Mouse (Mus musculus) heart, embryonic 15.5 days (tissue): ENCODE results near the gene Arhgef3. TPM values are rescaled to one million over a fixed set of nuclear protein-coding genes. Genes with fewer than 3 reads are reported as not detected.

Experiments used
- ATAC-seq: fragments of 200-750 bp; cut with Nextera tagmentation; replicated peaks from 2 replicates; pipeline ENCODE4 v1.8.0; 2017; ENCODE audit warnings: low read depth, moderate TSS enrichment; ENCODE audit not compliant: insufficient number of reproducible peaks, insufficient read depth, low FRiP score
- H3K27ac ChIP-seq: fragments of 300-500 bp; sonication (generic); 2 replicates; pipeline ENCODE4 v1.5.1; 2015; ENCODE audit warnings: mild to moderate bottlenecking, inconsistent platforms
- H3K27me3 ChIP-seq: fragments of 300-500 bp; sonication (generic); 2 replicates; pipeline ENCODE4 v1.6.1; 2015; ENCODE audit warnings: inconsistent platforms
- H3K36me3 ChIP-seq: fragments of 300-500 bp; sonication (generic); 2 replicates; pipeline ENCODE4 v1.6.1; 2015; ENCODE audit warnings: mild to moderate bottlenecking, inconsistent platforms
- H3K4me1 ChIP-seq: fragments of 300-500 bp; sonication (generic); replicated peaks from 2 replicates; pipeline ENCODE4 v1.6.1; 2015; ENCODE audit warnings: inconsistent platforms
- H3K4me2 ChIP-seq: fragments of 300-500 bp; sonication (generic); 2 replicates; pipeline ENCODE4 v1.6.1; 2015; ENCODE audit warnings: inconsistent platforms, mild to moderate bottlenecking, moderate library complexity
- H3K4me3 ChIP-seq: fragments of 300-500 bp; sonication (generic); 2 replicates; pipeline ENCODE4 v1.5.1; 2015; ENCODE audit warnings: mild to moderate bottlenecking, inconsistent platforms
- H3K9ac ChIP-seq: fragments of 300-500 bp; sonication (generic); 2 replicates; pipeline ENCODE4 v1.6.1; 2015; ENCODE audit warnings: mild to moderate bottlenecking, inconsistent platforms
- H3K9me3 ChIP-seq: fragments of 300-500 bp; sonication (generic); replicated peaks from 2 replicates; pipeline ENCODE4 v1.6.1; 2016; ENCODE audit warnings: inconsistent platforms
- WGBS: fragments of 180-500 bp; shearing (Covaris S2); methylation state at CpG from one replicate; pipeline ENCODE4 v1.1.7; 2015; ENCODE audit warnings: mixed read lengths; 5-methylcytosine and 5-hydroxymethylcytosine counted together
- polyA plus RNA-seq: library from polyadenylated mRNA; unstranded; fragments of >200 nt; fragmentation: Nextera tagmentation; extraction: Ambion mirVana; gene quantifications from 2 replicates; pipeline ENCODE4 v1.2.1, GENCODE M21; 2015

Gene Arhgef3
- polyA plus RNA-seq, 1 experiment from 2014 or later = 14.7 TPM

GRCm38 (mm10) chr14:27178560-27178920 lies 63.8 kb downstream of the Arhgef3 start:
- H3K4me3 ChIP-seq = no peak overlapping the region
- no peak overlapping the region for H3K9ac ChIP-seq
- ATAC-seq = peak; percentile 23; the same call in 1 of the 2 replicates
- no peaks in the 10 kb centered on the region for H3K36me3 ChIP-seq
- WGBS = 45% methylated on average over 8 of the region's 8 CpGs
- no peaks in the 10 kb centered on the region for H3K27me3 ChIP-seq
- peak overlapping the region; percentile 19; the same call in 1 of the 2 replicates for H3K27ac ChIP-seq
- peaks cover 46% of the 10 kb centered on the region for H3K4me1 ChIP-seq
- no peaks in the 10 kb centered on the region for H3K9me3 ChIP-seq
- no peak overlapping the region for H3K4me2 ChIP-seq

- no peaks in the 10 kb centered on the region for H3K9me3 ChIP-seq
- H3K9ac ChIP-seq = no peak overlapping the region
- H3K36me3 ChIP-seq = no peaks in the 10 kb centered on the region
- no peak overlapping the region for H3K4me3 ChIP-seq
- no peak for ATAC-seq
- no peak overlapping the region for H3K27ac ChIP-seq
- no peaks in the 10 kb centered on the region for H3K27me3 ChIP-seq
- H3K4me1 ChIP-seq = peaks cover 43% of the 10 kb centered on the region
- H3K4me2 ChIP-seq = no peak overlapping the region
- 81% methylated on average over 7 of the region's 7 CpGs for WGBS
These were observed 65.1 kb downstream of the Arhgef3 start for GRCm38 (mm10) chr14:27179771-27180170.

- Histone ChIP-seq H3K9ac (0 out of 2 replicates have a peak overlapping the region, but pooled peaks have one; percentile 9), H3K4me3 (no peak overlapping the region), H3K4me2 (no peak overlapping the region), H3K27ac (peak overlapping the region; percentile 63), H3K36me3 (no peaks in the 10 kb centered on the region), H3K4me1 (peaks cover 43% of the 10 kb centered on the region), H3K27me3 (no peaks in the 10 kb centered on the region), H3K9me3 (no peaks in the 10 kb centered on the region)
- 37% methylated on average over 11 of the region's 11 CpGs for WGBS
- ATAC-seq = peak; percentile 33
These were observed 67.4 kb downstream of the Arhgef3 start for GRCm38 (mm10) chr14:27182059-27182458.

GRCm38 (mm10) chr14:27182646-27183438 lies 68.1 kb downstream of the Arhgef3 start:
- no peaks in the 10 kb centered on the region for H3K36me3 ChIP-seq
- ATAC-seq = no peak
- H3K9me3 ChIP-seq = no peaks in the 10 kb centered on the region
- no peaks in the 10 kb centered on the region for H3K27me3 ChIP-seq
- H3K4me1 ChIP-seq = peaks cover 38% of the 10 kb centered on the region
- WGBS = 65% methylated on average over 11 of the region's 11 CpGs
- no peak overlapping the region for H3K4me2 ChIP-seq
- peak overlapping the region; percentile 63; the same call in 1 of the 2 replicates for H3K27ac ChIP-seq
- H3K9ac ChIP-seq = no peak overlapping the region
- no peak overlapping the region for H3K4me3 ChIP-seq

- no peak overlapping the region for H3K27ac ChIP-seq
- H3K9me3 ChIP-seq = no peaks in the 10 kb centered on the region
- H3K4me3 ChIP-seq = no peak overlapping the region
- peaks cover 31% of the 10 kb centered on the region for H3K4me1 ChIP-seq
- no peaks in the 10 kb centered on the region for H3K36me3 ChIP-seq
- H3K9ac ChIP-seq = no peak overlapping the region
- 57% methylated on average over 16 of the region's 16 CpGs for WGBS
- no peak overlapping the region for H3K4me2 ChIP-seq
- H3K27me3 ChIP-seq = no peaks in the 10 kb centered on the region
- no peak for ATAC-seq
These were observed 69.0 kb downstream of the Arhgef3 start for GRCm38 (mm10) chr14:27183501-27184230.

- no peak overlapping the region for H3K9ac ChIP-seq
- no peaks in the 10 kb centered on the region for H3K9me3 ChIP-seq
- H3K27me3 ChIP-seq = no peaks in the 10 kb centered on the region
- 39% methylated on average over 5 of the region's 5 CpGs for WGBS
- no peak overlapping the region for H3K4me3 ChIP-seq
- H3K36me3 ChIP-seq = no peaks in the 10 kb centered on the region
- peak; percentile 56 for ATAC-seq
- no peak overlapping the region for H3K4me2 ChIP-seq
- peak overlapping the region; percentile 32 for H3K27ac ChIP-seq
- peaks cover 22% of the 10 kb centered on the region for H3K4me1 ChIP-seq
These were observed 71.2 kb downstream of the Arhgef3 start for GRCm38 (mm10) chr14:27185902-27186301.

GRCm38 (mm10) chr14:27186596-27186995 lies 71.9 kb downstream of the Arhgef3 start:
- no peaks in the 10 kb centered on the region for H3K27me3 ChIP-seq
- 66% methylated on average over 4 of the region's 4 CpGs for WGBS
- no peak overlapping the region for H3K4me3 ChIP-seq
- no peak overlapping the region for H3K9ac ChIP-seq
- ATAC-seq = no peak
- H3K9me3 ChIP-seq = no peaks in the 10 kb centered on the region
- peak overlapping the region; percentile 13 for H3K27ac ChIP-seq
- H3K4me1 ChIP-seq = peaks cover 18% of the 10 kb centered on the region
- no peaks in the 10 kb centered on the region for H3K36me3 ChIP-seq
- no peak overlapping the region for H3K4me2 ChIP-seq

GRCm38 (mm10) chr14:27187025-27187424 lies 72.3 kb downstream of the Arhgef3 start:
- 7% methylated on average over 4 of the region's 4 CpGs for WGBS
- Histone ChIP-seq H3K36me3 (no peaks in the 10 kb centered on the region), H3K4me2 (no peak overlapping the region), H3K4me1 (peaks cover 14% of the 10 kb centered on the region), H3K27me3 (no peaks in the 10 kb centered on the region), H3K9ac (no peak overlapping the region), H3K9me3 (no peaks in the 10 kb centered on the region), H3K4me3 (no peak overlapping the region), H3K27ac (no peak overlapping the region)
- ATAC-seq = no peak

- Histone ChIP-seq H3K9me3 (no peaks in the 10 kb centered on the region), H3K4me2 (no peak overlapping the region), H3K4me1 (peaks cover 5% of the 10 kb centered on the region), H3K36me3 (no peaks in the 10 kb centered on the region), H3K27ac (no peak overlapping the region), H3K27me3 (no peaks in the 10 kb centered on the region), H3K9ac (no peak overlapping the region), H3K4me3 (no peak overlapping the region)
- WGBS = 75% methylated on average over 4 of the region's 4 CpGs
- ATAC-seq = no peak
These were observed 73.2 kb downstream of the Arhgef3 start for GRCm38 (mm10) chr14:27187885-27188284.

GRCm38 (mm10) chr14:27192450-27192849 lies 77.8 kb downstream of the Arhgef3 start:
- Histone ChIP-seq H3K9ac (no peak overlapping the region), H3K4me2 (no peak overlapping the region), H3K27me3 (no peaks in the 10 kb centered on the region), H3K4me1 (no peaks in the 10 kb centered on the region), H3K9me3 (no peaks in the 10 kb centered on the region), H3K27ac (no peak overlapping the region), H3K4me3 (no peak overlapping the region), H3K36me3 (no peaks in the 10 kb centered on the region)
- 30% methylated on average over 3 of the region's 3 CpGs for WGBS
- ATAC-seq = no peak

GRCm38 (mm10) chr14:27196980-27197379 lies 82.3 kb downstream of the Arhgef3 start:
- Histone ChIP-seq H3K27ac (no peak overlapping the region), H3K4me3 (no peak overlapping the region), H3K27me3 (no peaks in the 10 kb centered on the region), H3K4me2 (no peak overlapping the region), H3K9me3 (no peaks in the 10 kb centered on the region), H3K36me3 (no peaks in the 10 kb centered on the region), H3K4me1 (no peaks in the 10 kb centered on the region), H3K9ac (no peak overlapping the region)
- no peak for ATAC-seq
- 80% methylated on average over 8 of the region's 8 CpGs for WGBS
